Mouse (Mus musculus) erythroblast, embryonic 14.5 days (primary cell): ENCODE data around the gene Tmem220.

Experiments used
- GATA1 ChIP-seq: IDR thresholded peaks from 2 replicates; pipeline ENCODE4 v1.6.1; 2012; ENCODE audit warnings: low read length, inconsistent platforms, mixed read lengths
- TAL1 ChIP-seq: IDR thresholded peaks from 3 replicates; pipeline ENCODE4 v1.6.1; 2012; ENCODE audit warnings: low read length, inconsistent platforms, mixed read lengths

DNA sequence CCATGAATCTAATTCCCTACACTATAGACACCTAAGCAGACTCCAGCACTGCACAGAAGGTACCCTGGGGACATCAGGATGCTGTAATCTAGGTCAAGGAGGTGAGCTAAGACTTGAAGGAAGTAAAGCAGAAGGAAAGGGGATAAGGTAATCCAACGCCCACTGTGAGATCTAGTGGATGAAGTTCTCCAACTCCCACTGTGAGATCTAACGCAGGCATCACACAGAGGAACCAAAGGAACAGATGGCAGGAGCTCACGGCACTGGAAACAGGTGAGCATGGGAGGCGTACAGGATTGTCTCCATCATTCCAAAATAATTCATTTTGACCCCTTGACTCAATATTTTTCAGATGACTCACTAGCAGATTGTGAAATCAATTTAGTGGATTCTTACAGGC lies 28.5 kb upstream of the Tmem220 start:
- TF ChIP-seq GATA1 (no peak), TAL1 (no peak)
